Mouse (Mus musculus): ENCODE data around the gene Map4k5.

- TF ChIP-seq CTCF (IDR thresholded peaks at IDR 0.05; ENCODE audit: insufficient read depth, low read depth, low read length): no peak
- no peak for TF ChIP-seq POLR2A (IDR thresholded peaks at IDR 0.05; ENCODE audit: insufficient read depth, low read depth, low read length)
Measured at GRCm38 (mm10) chr12:69800586-69800985, 92.4 kb downstream of the Map4k5 start.
